Mouse (Mus musculus) ovary, adult 18-20 months (tissue): ENCODE data around the gene Gm10097.
A peak's percentile ranks its signal among the peaks of the same experiment; 100 is the strongest.

Source experiments
- DNase-seq: peaks from one replicate; pipeline ENCODE4 v3.0.0; 2022; ENCODE audit warnings: low spot score, mixed read lengths

Gm10097 gene

GRCm38 (mm10) chr10:5068676-5069265 lies at the start of gene Gm10097:
TSS of gene Gm10097 (plus strand) at chr10:5069192.
- no peak for DNase-seq

GRCm38 (mm10) chr10:5025906-5026305 lies 43.1 kb upstream of the Gm10097 start:
- DNase-seq = no peak

- no peak for DNase-seq
Observed at GRCm38 (mm10) chr10:5027208-5027607, 41.8 kb upstream of the Gm10097 start.

- DNase-seq = no peak
Observed at GRCm38 (mm10) chr10:5028301-5028700, 40.7 kb upstream of the Gm10097 start.

GRCm38 (mm10) chr10:5029161-5029560 lies 39.8 kb upstream of the Gm10097 start:
- DNase-seq = no peak

GRCm38 (mm10) chr10:5029883-5030282 lies 39.1 kb upstream of the Gm10097 start:
- DNase-seq = no peak

GRCm38 (mm10) chr10:5032192-5033048 lies 36.6 kb upstream of the Gm10097 start:
- DNase-seq = no peak

- DNase-seq = no peak
Observed at GRCm38 (mm10) chr10:5041254-5041653, 27.7 kb upstream of the Gm10097 start.

- no peak for DNase-seq
Observed at GRCm38 (mm10) chr10:5044481-5044880, 24.5 kb upstream of the Gm10097 start.

GRCm38 (mm10) chr10:5045213-5045612 lies 23.8 kb upstream of the Gm10097 start:
- no peak for DNase-seq

- DNase-seq = no peak
Observed at GRCm38 (mm10) chr10:5045671-5046070, 23.3 kb upstream of the Gm10097 start.

GRCm38 (mm10) chr10:5056243-5056735 lies 12.7 kb upstream of the Gm10097 start:
- no peak for DNase-seq

GRCm38 (mm10) chr10:5056940-5057339 lies 12.1 kb upstream of the Gm10097 start:
- no peak for DNase-seq

GRCm38 (mm10) chr10:5057661-5058060 lies 11.3 kb upstream of the Gm10097 start:
- no peak for DNase-seq

GRCm38 (mm10) chr10:5058876-5059275 lies 10.1 kb upstream of the Gm10097 start:
- DNase-seq = no peak

GRCm38 (mm10) chr10:5059983-5060382 lies 9.0 kb upstream of the Gm10097 start:
- DNase-seq = no peak

- DNase-seq = no peak
Observed at GRCm38 (mm10) chr10:5067113-5067512, 1.9 kb upstream of the Gm10097 start.

- no peak for DNase-seq
Observed at GRCm38 (mm10) chr10:5070168-5070940, 1.4 kb downstream of the Gm10097 start.

GRCm38 (mm10) chr10:5070941-5071231 lies 1.9 kb downstream of the Gm10097 start:
- DNase-seq = no peak

- DNase-seq = no peak
Observed at GRCm38 (mm10) chr10:5072054-5072453, 3.1 kb downstream of the Gm10097 start.

GRCm38 (mm10) chr10:5075724-5076123 lies 6.7 kb downstream of the Gm10097 start:
- no peak for DNase-seq

- DNase-seq = peak; percentile 21
Observed at GRCm38 (mm10) chr10:5079945-5080468, 11.0 kb downstream of the Gm10097 start.

GRCm38 (mm10) chr10:5083716-5084115 lies 14.7 kb downstream of the Gm10097 start:
- DNase-seq = no peak
